Mouse (Mus musculus) neural tube, embryonic 10.5 days (tissue): Measurements from ENCODE around the gene Nlgn1.

Experiments used
- DNase-seq: peaks from one replicate; pipeline ENCODE4 v3.0.0-alpha.2; 2017; ENCODE audit warnings: low spot score; ENCODE audit errors: extremely low spot score

Nlgn1 gene

GRCm38 (mm10) chr3:25844686-25845462 lies 487.4 kb downstream of the Nlgn1 start:
- no peak for DNase-seq

DNA sequence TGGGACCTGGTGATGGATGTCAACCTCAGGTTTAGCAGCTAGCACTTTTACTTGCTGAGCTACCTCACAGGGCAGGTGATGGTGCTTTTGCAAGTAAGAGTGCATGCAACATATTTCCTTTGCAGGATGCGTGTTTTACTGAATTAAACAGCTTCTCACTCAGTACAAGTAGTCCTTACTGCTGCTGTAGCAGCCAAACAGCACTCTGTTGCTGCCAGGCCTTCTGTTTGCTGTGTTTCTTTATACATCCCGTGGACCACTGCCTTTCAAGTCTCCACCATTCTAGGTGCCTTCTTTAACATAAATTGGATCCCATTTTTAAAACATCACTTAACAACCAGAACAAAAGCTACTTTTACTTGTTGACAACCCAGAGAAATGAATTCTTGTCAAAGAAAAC lies 502.0 kb downstream of the Nlgn1 start:
- DNase-seq = no peak

DNA sequence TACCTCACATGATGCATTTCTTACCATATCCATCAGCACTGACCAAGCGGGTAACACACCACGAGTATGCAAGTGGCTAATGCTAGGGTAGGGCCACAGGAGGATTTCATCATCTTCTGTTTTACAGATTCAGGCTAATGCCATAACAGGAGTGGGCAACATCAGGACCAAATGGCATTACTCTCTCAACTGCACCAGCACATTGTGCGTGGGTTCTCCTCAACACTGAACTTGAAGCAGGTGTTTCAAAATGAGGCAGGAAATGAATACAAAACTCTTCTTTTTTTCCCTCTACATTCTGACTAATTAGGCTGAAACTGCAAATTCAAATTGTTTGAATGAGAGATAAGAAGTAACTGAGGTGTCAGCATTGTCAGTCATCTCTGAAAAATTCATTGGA lies 518.9 kb downstream of the Nlgn1 start:
- no peak for DNase-seq

DNA sequence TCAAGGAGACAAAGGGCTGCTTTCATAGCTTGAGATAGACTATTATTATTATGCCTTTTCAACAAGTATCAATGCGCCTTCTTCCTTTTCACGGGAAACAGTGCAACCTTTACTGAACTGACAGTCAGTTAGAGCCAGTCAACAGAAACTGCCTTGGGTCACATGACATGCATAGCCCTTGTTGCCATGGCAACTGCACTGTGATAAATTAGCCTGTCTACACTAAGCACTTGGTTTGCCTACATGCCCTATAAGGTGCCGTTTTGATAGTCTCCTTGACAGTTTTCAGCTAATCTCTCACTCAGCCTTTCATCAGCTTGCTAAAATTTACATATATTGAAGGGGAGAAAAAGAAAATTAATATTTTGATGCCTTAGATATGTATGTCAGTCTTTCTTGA lies 524.7 kb downstream of the Nlgn1 start:
- peak; percentile 61 for DNase-seq

- DNase-seq = no peak
Observed at GRCm38 (mm10) chr3:25781651-25782050, 550.6 kb downstream of the Nlgn1 start.

- DNase-seq = no peak
Observed at GRCm38 (mm10) chr3:25775437-25775836, 556.8 kb downstream of the Nlgn1 start.

DNA sequence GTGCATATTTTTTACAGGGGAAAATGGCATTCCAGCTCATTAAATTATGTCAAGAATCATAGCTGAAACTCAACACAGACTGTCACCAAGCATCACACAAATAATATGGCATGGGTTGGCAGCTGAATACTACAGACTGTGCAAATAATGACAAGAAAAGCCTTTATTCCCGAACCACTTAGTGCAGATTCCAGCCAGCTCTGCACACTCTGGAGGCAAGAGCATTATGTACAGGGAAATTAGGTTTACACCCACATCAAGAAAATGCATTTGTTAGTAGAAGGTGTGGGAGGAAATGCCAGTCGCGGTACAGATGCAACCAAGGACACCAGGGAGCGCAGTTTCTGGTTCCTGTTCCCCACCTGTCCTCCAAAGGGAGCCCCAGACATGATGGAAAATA lies 558.4 kb downstream of the Nlgn1 start:
- DNase-seq = no peak

DNA sequence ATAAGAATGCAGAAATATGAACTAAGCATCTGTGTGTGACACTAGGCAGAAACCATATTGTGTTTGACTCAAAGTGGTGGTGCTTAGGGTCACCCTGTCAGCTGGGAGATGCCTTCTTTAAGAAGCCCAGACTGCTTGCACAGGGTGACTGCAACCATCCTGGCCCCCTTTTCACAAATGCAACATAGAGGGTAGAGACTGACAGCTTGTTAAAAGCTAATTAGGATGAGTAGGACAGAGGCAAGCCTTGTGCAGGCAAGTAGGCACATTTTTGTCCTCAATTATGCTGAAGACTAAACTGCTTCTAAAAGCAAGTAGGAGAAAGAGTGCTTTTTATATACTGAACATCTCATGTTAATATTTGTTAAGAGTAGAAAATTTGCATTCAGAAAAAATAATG lies 558.8 kb downstream of the Nlgn1 start:
- no peak for DNase-seq

GRCm38 (mm10) chr3:25763689-25764088 lies 568.6 kb downstream of the Nlgn1 start:
- DNase-seq = no peak

- DNase-seq = no peak
Observed at GRCm38 (mm10) chr3:25757813-25758212, 574.4 kb downstream of the Nlgn1 start.

DNA sequence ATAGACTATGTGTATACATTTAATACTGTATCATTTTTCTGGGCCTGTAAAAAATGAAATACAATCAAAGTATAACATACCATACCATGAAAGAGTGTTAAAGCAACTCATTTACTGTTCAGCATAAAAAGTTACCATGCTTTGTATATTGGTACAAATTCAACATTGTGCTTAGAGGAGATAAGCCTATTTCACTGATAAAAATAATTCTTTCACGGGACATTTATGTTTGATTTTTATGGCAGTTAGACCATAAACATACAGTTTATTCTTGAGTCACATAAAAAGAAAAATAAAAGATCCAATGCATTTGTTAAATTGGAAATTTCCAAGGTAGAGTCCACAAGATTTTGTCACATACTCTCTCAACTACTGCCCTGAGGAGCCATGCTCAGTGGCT lies 608.1 kb downstream of the Nlgn1 start:
- no peak for DNase-seq

- no peak for DNase-seq
Observed at GRCm38 (mm10) chr3:25721464-25721863, 610.8 kb downstream of the Nlgn1 start.

- no peak for DNase-seq
Observed at GRCm38 (mm10) chr3:25707380-25707779, 624.9 kb downstream of the Nlgn1 start.

DNA sequence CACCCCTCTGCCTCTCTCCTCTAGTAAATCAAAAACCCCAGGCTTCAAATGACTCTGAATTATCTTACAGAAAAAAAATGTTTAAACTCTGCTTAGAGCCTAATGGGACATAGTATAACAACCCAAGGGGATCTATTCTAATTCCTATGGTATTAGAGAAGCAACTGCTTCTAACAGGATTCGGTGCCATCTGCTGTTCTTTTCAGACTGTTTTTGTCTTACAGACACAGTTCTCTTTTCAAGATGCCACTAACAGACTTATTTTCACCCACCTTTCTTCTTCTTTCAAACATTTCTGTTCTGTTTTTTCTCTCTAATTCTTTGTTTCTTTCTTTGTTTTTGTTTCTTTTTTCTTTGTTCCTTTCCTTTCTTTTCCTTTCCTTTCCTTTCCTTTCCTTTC lies 635.0 kb downstream of the Nlgn1 start:
- DNase-seq = no peak

DNA sequence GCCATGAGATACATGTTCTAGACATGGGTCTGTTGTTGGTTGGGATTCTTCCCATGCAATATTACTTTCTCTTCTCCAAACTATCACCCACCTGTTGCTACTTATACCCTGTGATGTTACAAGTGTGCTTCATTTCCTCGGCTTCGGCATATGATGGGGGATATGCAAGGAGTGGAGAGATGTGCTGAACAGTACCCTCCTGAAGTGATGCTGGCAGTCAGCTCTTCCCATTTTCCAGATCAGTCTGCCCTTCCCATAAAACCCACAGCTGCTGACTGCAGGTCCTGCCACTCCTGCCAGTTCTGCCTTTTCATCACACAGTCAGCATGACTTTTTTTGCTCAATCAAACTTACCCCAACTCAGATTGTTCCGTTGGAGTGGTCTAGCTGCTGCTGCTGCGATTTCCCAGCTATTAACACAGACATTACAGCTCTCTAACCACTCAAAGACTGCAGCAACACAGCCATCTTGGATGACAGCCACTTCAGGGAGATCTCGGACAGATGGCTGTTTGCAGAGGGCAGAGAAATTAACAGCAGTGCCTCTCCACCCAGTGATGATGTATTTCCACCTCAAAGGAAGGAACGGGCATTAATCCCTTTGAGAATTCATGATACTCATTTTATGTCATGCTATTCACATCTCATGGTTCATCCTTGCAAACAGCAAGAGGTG lies 643.3 kb downstream of the Nlgn1 start:
- no peak for DNase-seq

DNA sequence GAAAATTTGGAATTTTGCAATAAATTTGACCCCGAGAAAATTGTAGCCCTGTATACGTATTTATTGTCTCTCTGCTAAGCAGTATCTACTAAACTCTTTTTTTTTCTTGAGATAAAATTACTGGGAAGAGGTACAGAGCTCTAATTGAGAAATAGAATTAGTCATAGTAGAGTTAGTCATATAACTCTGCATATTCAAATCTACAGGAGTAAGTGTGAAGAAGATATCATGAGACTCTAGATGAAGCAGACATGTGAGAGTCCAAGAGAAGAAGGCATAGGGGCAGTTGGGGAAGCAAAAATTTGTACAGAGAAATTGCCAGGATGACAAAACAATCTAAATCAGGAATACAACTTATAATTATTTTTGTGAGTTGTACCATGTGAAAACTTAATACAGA lies 648.6 kb downstream of the Nlgn1 start:
- DNase-seq = no peak

DNA sequence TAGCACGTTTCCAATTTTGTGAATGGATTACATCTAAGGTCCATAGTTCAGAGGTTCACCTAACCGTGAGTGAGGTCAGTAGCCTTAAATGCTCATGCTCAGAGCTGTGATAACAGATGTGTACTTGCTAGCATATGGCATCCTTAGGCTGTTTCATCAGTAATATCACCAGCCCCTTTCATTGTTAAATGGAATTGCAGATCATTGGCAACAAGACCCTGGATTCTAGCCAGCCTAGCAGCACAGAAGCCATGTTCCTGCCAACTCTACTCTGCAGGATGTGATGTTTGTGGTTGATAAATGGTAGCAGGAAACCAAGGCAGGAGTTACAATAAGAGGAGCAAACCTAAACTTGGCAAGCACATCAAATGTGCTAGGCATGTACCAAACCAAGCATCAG lies 652.9 kb downstream of the Nlgn1 start:
- no peak for DNase-seq

- DNase-seq = no peak
Observed at GRCm38 (mm10) chr3:25675888-25676287, 656.4 kb downstream of the Nlgn1 start.

GRCm38 (mm10) chr3:25675069-25675468 lies 657.2 kb downstream of the Nlgn1 start:
- DNase-seq = peak; percentile 28

- DNase-seq = no peak
Observed at GRCm38 (mm10) chr3:25673408-25673807, 658.9 kb downstream of the Nlgn1 start.

GRCm38 (mm10) chr3:25672779-25673178 lies 659.5 kb downstream of the Nlgn1 start:
- DNase-seq = no peak

GRCm38 (mm10) chr3:25663464-25663863 lies 668.8 kb downstream of the Nlgn1 start:
- no peak for DNase-seq

GRCm38 (mm10) chr3:25660285-25660684 lies 672.0 kb downstream of the Nlgn1 start:
- no peak for DNase-seq
